Mouse (Mus musculus) CD4-positive, CD25-positive, alpha-beta regulatory T cell, adult 4 months (primary cell): ENCODE measurements around the gene Napa. TPM values are rescaled to one million over a fixed set of nuclear protein-coding genes. Genes with fewer than 3 reads are reported as not detected.
A peak's percentile ranks its signal among the peaks of the same experiment; 100 is the strongest.

Experiments used
- ATAC-seq: one replicate; pipeline ENCODE4 v1.8.0; 2017
- polyA plus RNA-seq, 2 experiments: library from polyadenylated mRNA; unstranded; fragments of 100-300 nt; shearing (Covaris generic); gene quantifications; one replicate each; pipeline ENCODE4 v1.2.1; 2017

The Napa gene
- 100 to 1,000 TPM; 198 to 297 TPM for polyA plus RNA-seq

DNA sequence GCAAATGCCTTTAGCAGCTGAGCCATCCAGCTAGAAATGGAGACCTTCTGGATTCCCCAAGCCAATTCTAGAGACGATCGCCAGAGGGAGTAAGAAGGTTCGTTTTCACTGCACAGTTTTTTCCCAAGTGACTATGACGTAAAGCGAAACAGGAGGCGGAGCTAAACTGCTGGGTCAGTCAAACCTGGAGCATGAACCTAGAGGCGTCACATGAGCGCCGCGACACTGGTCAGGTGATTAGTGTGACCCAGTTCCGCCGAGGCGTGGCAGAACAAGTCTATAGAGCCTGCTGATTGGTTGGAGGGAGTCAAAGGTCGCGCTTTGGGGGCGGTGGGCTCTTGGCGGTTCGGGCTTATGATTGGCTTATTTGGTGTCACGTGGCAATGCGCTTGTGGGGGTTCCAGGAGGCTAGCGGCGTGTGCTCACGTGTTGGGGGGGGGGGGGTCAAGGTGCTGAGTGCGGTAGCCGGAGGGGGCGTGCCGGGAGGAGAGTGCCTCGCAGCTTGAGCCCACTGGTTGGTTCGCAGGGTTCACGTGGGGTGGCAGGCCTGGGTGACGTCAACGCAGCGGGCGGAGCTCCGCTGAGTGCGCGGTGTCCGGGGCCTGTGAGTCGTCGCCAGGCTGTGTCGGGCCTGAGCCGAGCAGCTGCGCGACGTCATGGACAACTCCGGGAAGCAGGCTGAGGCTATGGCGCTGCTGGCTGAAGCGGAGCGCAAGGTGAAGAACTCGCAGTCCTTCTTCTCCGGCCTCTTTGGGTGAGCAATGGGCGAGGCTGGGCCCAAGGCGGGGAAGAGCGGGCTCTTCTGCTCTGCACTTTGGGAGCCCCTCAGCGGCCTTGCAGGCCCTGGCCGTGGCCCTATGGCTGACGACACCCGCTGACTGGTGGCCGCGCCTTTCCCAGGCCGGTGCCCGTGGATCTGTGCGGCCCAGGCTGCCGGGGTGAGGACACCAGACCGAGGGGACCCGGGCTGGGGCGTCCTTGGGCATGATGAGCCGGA is at the start of gene Napa:
Gene Napa (plus strand): TSS at position 438 of the 997 bp plus-strand sequence.
- peak; percentile 89 for ATAC-seq

DNA sequence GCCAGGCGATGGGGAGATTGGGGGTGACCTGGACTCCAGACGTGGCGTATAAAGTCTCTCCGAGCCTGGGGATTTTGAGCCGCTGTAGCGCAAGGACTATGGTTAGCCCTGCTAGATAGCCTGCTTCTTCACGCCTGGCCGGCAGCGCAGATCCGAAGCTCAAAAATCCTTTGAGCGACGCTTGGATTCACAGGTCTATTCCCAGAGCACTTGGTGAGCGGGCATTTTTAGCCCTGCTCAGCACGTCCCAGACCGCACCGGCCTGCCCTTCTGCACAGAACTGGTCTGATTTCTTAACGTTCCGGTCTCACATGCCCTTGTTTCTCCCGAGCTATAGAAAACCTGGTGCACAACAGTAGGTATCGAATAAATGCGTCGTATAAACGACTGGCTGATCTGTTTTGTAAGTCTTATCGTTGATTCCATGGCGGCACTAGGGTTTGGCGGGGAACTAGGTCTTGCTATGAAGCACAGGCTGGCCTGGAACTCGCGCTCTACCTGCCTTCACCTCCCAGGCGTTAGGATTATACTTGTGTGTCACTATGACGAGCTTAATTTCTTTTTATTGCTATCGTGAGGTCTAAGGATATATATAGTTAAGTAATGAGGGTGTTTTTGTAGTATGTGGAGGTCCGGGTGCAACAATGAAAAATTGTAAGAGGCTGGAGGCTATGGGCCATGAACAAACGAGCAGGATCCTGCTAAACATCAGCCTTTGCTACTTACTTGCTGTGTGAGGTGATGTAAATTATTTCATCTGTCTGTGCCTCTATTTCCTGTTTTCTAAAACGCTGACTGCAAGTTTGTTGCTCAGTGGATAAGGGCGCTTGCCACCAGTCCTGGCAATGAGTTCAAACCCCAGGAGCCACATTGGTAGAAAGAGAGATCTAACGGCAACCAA is 49.3 kb upstream of the Napa start:
- no peak for ATAC-seq

GRCm38 (mm10) chr7:16049576-16049915 is 48.7 kb upstream of the Napa start:
- ATAC-seq = no peak

DNA sequence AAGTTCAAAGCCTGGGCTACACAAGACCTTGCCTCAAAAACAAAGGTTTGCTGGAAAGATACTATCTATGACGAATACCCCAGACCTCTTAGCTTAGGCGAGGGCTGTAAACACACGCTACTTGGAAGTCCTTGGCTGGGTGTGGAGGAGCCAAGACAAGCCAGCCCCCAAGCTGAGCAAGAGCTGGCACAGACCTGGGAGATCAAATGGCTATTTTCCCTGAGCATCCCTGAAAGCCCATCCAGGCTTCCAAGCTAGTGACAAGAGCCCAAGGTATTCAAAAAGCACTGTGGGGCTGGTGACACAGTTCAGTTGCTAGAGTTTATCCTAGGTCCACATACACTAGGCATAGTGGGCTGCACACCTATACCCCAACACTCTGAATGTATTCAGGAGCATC is 47.7 kb upstream of the Napa start:
- no peak for ATAC-seq

DNA sequence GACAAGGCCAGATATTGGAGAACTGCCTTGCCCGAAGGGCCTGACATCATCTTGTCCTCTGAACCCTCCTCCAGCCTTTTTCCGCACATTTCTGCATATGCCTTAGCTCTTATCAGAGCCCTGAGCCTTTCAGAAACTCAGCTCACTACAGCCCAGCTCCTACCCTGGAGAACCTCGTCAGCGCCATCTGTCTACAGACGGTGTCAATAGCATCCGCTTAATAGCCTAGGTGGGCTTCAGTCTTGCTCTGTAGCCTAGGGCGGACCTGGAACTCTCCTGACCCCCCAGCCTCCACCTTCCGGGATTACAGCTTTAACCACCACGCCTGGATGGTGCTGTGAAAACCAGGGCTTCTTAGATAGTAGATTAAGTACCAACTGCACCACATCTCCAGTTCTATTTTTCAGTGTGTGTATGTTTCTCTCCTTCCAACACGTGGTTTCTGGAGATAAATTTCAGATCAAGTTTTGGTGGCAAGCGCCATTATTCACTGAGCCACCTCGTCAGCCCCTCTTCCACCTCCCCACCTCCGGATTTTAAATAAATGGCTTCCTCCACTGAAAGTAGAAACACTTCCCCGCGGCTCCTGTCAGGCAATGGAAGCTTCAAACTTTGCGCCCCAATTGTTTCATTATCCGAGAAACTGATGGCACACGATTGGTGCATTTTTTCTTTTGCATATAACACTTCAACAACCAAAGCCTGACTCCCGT is 46.2 kb upstream of the Napa start:
- peak; percentile 37 for ATAC-seq

DNA sequence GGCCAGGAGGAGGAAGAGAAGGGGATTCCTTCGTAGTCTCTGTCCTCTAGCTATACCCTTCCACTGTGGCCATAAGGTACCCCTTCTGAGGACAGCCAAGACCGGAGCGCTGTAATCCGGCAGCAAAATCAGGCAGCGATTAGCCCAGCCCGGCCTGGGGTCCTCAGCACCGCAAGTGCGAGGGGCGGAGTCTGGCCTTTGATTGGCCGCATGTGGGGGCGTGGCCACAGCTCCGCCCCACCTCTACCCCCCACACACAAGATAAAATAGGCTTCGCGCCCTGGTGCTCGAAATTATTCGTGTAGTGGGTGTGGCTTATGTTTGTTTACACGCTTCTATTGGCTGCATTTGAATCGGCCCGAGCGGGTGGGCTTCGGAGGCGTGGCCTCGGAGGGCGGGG is 45.6 kb upstream of the Napa start:
- peak; percentile 52 for ATAC-seq

DNA sequence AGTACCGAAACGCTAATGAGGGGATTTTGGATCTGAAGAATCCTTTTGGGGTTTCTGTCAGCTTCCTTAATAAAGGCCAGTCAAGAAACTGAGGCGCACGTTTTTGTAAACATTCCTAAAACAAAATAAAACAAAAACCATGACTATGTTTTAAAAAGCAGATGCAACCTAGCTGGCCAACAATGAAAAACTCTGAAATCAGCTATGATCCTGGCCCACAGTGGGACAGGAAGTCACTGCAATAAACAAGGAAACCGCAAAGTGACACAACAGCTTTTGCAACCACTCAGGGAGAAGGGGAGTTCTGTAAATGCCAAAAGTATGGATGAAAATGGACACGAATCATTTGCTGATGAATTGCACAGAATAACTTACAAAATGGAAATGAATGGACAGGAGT is 45.2 kb upstream of the Napa start:
- peak; percentile 15 for ATAC-seq

GRCm38 (mm10) chr7:16054966-16055365 is 43.3 kb upstream of the Napa start:
- no peak for ATAC-seq

DNA sequence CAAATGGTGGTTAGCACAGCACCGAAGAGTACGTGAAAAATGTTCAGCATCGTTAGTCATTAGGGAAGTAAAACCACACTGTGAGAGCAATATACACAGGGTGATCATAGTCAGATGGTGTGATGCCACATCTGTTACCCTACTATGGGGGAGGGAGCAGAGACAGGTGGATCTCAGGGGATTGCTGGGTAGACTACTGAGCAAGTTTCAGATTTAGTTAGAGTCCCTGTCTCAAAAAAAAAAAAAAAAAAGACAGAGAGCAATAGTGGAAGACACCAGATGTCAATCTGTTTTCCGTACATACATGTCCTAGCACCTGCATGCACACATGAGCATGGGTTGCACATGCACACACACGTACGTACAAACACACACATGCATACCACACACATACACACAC is 42.6 kb upstream of the Napa start:
- ATAC-seq = no peak

DNA sequence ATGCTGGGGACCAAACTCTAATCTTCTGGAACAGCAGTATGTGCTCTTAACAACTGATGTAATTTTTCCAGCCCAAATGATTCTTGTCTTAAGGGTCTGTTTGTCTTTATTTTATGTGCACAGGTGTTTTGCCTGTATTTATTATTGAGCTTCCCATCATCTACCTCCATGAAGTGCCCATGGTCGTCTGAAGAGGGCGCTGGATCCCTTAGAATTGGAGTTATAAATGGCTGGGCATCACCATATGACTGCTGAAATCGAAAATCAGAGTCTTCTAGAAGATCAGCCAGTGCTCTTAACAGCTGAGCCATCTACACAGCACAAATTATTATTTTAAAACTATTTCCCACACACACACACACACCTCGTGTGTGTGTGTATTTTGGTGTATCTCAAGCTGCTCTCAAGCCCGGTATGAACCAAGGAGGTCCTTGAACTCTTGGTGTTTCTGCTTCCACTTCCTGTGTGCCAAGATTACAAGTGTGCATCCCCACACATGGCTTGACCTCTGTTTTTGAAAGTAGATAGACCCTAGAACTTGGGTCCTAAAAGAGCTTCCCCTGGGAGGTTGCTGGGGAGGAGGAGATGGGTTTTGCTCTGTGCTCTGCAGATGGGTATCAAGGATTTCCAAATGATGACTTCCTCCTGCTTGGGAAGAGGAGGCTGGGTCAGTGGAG is 41.7 kb upstream of the Napa start:
- peak; percentile 6 for ATAC-seq

DNA sequence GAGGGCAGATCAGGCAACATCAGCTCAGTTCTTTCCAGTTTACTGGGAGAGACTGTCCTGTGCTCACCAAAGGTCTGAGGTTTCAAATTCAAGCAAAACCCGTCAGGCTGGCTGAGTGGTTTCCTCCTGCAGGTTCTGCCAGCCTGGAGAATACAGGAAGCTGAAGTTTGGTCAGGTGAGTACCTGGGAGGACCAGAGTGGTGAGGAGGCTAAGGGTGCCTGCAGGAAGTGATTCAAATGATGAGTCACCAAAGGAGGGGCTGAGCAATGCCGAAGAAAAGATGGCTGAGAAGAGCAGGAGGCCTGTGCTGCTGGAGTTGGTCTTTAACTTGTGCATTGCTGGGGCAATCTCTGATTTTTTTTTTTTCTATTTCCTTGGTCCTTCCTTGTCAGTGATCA is 41.1 kb upstream of the Napa start:
- peak; percentile 76 for ATAC-seq

GRCm38 (mm10) chr7:16061219-16062098 is 36.8 kb upstream of the Napa start, which contains the start of gene Zfp541:
TSS of gene Zfp541 (plus strand) at chr7:16061814.
- ATAC-seq = no peak

- ATAC-seq = no peak
These were observed 36.2 kb upstream of the Napa start for GRCm38 (mm10) chr7:16062099-16062420.

GRCm38 (mm10) chr7:16063490-16063889 is 34.8 kb upstream of the Napa start:
- no peak for ATAC-seq

GRCm38 (mm10) chr7:16070846-16071245 is 27.4 kb upstream of the Napa start:
- no peak for ATAC-seq

DNA sequence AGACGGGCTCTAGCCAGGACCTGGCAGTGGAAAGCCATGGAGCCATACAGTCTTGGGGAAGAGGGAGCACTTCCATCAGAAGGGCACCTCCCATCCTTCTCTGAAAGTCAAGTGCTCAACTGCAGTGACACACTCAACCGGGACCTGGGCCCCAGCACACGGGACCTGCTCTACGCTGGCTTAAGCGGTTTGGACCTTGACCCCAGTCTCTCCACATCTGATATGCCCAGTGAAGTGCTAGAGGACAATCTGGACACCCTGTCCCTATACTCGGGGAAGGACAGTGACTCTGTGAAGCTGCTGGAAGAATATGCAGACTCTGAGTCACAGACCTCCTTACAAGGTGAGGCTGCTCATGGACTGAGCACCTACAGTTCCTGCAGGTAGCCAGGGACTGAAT is 26.4 kb upstream of the Napa start:
- ATAC-seq = no peak

DNA sequence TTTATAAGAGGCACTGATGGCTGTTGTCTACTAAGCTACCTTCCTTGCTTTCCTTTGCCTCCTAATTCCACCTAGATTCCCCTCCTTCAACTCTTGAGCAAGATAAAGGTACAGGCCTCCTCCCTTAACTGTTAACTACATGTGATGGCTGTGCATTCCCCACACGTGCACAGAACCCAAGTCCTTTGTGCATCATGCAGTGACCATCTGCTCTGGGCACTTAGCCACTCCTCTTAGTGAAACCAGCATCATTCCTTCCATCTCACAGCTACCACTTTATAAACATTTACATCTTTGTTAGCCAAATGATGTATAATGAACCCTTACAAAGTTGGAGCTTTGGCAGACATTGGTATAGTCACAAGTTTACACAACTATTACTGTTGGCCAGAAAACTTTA is 18.3 kb upstream of the Napa start:
- no peak for ATAC-seq

GRCm38 (mm10) chr7:16080581-16080980 is 17.7 kb upstream of the Napa start:
- no peak for ATAC-seq

DNA sequence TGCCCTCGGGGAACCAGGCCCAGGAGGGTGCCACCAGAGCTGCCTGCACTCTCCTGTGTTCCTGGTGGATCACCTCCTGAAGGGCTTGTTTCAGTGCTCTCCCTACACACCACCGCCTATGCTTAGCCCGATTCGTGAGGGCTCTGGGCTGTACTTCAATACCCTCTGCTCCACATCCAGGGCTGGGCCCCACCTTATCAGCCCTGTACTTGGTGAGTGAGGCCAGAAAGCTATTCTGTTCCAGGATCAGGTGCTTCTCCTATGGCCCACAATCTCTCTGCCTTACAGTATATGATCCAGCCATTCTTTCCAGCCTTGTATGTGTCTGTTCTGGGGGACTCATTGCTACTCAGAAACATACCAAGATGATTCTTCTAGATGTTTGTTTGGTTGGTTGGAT is 14.9 kb upstream of the Napa start:
- no peak for ATAC-seq

DNA sequence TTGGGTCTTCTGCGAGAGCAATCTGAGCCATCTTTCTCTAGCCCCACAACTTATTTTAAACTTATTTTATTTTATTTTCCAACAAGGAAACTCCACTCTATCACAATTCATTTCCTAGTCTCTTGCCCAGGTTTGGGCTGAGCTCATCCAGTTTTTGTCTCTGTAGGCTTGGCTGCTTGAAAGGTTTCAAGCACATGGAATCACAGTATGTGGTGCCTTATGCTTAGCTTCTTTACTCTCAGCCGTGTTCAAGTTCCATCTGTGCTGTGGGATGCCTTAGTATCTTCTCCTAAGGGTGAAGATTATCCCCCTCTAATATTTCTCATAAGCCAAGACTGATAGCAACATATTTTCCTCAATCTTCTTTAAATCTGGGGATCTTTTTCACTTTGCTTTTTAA is 10.7 kb upstream of the Napa start:
- ATAC-seq = no peak

DNA sequence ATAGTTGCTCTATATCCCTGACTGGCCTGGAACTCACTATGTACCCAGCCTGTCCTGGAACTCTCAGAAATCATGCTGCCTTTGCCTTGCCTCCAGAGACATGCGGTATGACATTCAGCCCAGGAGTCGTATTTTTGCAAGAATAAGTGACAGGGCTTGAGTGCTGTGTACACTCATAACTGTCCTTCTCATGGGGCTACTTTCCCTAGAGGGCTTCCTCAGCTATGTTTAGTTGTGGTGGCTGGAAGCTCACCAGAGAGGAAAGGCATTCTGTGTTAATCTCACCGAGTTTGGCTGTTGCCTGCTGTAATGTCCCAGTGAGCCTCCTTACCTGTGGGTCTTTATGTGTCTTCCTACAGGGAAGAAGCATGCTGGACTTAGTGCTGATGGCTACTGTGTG is 3.7 kb upstream of the Napa start:
- no peak for ATAC-seq
